Mouse (Mus musculus): ENCODE data around the gene Atf7.

DNA sequence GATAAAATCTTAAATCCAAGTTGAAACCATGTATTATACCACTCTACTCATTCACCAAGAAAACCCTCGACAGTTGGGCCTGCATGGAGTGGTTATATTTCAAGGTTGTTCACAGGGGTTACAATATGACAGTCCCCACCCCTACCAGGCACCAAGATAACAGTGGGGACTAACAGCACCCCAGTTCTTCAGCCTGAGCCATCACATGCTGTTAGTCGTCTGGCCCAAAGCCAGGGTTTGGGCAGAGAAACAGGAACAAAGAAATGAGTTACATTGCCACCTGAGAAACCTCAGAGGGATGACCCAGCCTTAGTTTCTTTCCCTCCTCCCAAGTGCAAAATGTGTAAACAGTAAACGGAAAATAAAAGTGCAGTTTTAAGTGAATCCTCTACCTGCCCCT lies 125.9 kb downstream of the Atf7 start:
- TF ChIP-seq CTCF (IDR thresholded peaks at IDR 0.05; ENCODE audit: low read depth, low read length), result no peak
- TF ChIP-seq POLR2A (IDR thresholded peaks at IDR 0.05; ENCODE audit: extremely low read depth, insufficient read depth, low read length), result no peak

All from liver, adult 2 months (tissue).